Mouse (Mus musculus) cerebellum, adult 11-12 months (tissue): ENCODE measurements around the gene Heatr6.

Experiments used
- DNase-seq: peaks from one replicate; pipeline ENCODE4 v3.0.0; 2022

The Heatr6 gene

DNA sequence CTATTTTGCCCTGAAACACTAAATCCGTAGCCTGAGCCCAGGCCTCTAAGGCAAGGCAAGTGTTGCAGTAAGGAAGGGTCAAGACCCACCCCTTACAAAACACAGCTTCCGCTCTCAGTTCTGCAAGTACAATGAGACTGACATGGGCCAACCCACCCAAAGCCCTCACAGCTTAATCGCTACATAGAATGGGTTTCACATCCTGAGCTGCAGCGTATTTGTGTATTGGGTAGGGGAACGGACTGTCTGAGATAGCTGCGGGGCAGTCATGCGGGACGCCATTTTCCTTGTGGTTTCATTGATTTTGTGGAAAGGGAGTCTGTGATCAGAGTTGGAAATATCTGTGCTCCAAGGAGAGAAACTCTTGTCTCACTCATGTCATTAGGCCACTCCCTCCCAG is 56.9 kb downstream of the Heatr6 start:
- DNase-seq: no peak

DNA sequence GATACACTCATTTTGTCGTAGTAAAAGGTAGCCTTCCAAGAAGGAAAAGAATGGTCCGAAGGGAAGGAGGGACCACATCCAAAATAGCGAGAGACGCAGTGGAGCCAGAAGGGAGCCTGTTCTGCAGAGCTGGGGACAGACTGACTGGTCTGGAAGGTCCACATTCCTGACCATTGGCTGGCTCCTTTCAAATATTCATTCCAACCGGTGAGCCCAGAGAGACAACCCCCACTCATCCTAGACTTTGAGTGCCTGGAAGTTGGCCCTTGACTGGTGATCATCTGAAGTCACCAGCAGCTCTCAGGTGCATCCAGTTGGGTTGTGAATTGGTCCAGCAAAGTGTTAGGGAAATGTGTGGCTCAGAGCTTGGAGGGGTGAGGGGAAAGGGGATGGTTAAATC is 61.7 kb downstream of the Heatr6 start:
- no peak for DNase-seq

DNA sequence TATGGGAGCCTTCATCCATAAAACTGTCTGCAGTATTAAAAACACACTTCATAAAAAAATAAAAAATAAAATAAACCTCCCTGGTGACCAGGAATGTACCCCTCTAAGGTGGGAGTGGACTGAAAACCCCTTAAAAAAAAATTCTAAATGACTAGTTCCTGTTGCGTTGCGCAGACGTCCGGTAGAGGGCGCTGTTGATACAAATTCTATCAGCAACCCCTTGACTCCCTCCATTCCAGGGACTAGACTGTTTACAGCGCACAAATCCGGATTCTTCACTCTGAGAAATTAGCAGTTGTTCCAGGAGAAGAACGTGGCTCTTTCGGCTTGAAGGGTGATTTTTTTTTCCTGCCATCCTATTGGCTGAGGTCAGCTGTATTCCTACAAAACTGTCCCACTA is 62.1 kb downstream of the Heatr6 start:
- peak; percentile 6 for DNase-seq

DNA sequence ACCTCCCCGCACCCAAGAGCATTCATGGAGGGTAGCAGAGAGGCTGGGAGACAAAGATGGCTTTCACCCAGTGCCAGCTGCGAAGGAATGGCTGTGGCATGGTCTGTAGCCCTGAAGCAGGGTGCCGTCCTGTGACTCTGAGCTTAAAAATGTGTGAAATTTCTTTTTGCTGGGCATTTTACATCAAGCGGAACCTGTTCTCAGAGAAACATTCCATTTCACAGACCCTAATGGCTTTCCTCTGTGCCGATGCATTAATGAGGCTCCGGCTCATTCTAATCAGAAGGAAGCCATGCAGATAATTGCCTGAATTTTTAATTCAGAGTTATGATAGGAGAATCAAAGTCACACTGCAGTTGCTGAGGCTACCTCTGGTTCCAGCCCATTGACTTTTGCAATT is 63.6 kb downstream of the Heatr6 start:
- no peak for DNase-seq

DNA sequence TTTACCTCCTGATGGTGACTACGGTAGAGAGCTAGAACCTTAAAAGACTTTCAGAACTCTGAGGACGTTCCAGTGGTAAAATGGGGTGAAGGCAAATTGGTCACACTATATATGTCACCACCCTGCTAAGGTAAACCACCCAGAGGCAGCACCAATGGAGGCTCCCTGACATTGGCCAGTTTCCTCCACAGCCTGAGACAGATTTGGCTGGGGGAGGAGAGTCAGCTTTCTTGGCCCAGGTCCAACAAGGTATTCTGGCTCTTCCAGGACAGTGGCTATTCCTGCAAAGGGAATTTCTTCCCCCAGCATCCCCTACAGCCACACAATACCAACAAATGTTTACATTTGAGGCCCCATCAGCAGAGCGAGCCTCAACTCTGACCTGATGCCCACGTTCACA is 64.5 kb downstream of the Heatr6 start:
- no peak for DNase-seq

DNA sequence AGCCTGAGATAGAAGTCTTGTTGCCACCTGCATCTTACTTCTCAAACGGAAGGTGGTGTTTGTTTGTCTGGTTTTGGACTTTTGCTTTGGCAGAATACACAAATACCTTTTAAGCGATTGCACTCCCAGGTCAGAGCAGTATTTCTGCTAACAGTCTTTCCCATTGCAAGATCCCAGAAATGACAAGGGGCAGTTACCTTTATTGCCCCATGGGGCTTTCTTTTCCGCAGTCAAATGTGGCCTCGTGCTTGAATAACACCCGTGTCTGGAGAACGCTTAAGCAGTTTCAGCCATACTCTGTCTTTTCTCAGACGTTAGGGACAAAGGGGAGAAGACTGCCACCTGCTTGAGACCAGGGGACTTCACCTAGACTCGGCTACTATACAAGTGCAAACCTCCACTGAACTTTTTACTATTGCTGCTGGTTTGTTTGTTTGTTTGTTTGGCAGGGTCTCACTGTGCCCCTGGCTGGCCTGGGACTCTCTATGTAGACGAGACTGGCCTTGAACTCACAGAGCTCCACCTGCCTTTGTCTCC is 65.2 kb downstream of the Heatr6 start:
- DNase-seq: no peak

DNA sequence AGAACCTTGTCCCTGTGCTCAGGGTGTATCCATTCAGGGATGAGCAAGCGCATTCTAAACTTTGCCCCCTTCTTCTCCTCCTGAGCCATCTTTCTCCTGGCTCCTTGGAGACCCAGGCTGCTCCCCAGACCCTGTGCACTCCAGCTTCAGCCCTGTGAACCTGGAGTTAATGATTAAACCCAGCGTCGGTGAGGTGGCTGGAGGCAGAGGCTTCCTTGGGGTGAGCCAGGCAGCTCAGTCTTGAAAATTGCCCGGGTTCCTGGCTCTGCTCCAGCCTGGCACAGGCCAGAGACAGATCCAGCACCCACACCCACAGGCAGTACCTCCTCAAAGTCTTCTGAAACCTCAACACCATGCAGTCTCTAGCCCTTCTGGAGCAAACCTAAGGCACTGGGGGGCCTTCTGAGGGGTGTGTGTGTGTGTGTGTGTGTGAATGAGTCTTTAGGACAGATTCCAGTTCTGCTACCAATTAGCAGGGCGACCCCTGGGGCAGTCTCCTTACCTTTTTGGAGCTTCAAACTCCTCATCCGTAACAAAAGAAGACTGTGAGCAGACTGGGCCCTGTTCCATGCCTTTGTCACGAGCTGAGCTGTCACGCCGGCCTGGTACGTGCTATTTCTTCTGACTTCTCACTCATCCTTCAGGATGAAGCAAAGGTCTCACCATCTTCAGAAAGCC is 66.4 kb downstream of the Heatr6 start:
- no peak for DNase-seq

DNA sequence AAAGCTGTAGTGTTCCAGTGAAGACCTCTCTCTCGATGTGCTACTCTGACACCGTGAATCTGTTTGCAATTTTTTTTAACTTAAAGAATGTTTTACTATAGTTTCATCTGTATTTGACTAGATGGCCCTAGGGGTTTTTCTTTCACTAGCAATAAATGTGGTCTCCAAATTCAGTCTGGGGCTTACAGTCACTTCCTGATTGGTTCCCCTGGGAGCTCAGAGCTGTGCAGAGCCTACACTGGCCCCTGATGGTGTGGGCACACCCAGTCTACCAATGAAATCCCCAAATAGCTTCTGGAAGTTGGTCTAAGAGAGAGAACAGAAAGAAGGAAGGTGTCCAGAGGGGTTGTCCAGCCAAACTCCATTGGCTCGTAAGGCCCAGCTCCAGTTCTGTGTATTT is 72.6 kb downstream of the Heatr6 start:
- no peak for DNase-seq

DNA sequence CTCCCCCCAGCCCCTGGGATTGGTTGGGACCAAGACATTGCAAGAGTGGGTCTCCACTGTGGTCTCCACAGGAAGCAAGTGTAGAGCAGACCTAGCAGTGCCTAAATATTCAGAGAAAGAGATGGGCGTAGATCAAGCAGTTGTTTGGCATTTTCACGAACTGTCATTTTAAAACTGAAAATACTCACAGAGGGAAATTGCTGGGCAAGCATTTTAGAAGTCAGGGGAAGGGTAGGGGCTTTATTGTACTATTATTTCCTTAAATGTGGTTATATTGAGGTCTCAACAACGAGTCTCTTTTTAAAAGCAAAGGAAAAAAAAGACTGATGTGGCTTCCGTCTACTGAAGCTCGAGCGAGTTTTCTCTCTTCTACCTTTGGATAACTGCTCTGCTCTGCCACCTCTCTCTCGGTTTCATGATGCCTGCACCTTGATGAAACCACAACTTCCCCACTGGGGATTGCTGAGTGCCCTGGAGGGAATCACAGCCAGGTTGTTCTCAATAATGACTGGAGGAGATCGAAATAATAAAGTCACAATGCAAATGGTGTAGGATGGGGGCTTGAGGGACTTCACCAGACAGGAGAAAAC is 75.2 kb downstream of the Heatr6 start:
- no peak for DNase-seq

DNA sequence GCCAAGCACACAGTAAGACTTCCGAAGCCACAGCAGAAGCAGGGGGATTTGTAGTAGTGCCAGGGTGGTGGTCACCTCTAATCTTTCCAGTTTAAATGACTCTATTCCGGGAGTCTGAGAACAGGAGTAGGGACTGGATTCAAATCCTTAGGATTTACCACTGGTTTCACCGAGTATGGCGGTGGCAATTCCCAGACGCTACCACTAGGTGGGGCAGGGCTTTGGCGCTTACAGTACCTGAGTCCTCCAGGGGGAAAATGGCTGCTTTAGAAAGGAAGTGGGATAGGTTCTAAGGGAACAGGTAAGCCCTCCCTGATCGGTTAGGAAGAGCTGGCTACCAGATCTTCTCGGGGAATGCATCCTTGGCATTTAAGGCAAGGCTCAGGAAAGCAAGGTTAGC is 78.9 kb downstream of the Heatr6 start:
- no peak for DNase-seq
